Mouse (Mus musculus) Muller cell, postnatal 12 days (primary cell): ENCODE data around the gene Lce1a1.
"Not testable (repeated sequence)": the region's sequence is repeated elsewhere in the genome, so short reads cannot be mapped to it uniquely, and the experiment has no call there.

Source experiments
- DNase-seq: peaks from one replicate; pipeline ENCODE4 v3.0.0-alpha.2; 2015; ENCODE audit errors: inconsistent ontology term

Gene Lce1a1

GRCm38 (mm10) chr3:92648207-92648606 is at the start of gene Lce1a1:
Lce1a1 (minus strand) TSS chr3:92648307.
- DNase-seq = no peak

GRCm38 (mm10) chr3:92694613-92695012 is 46.5 kb upstream of the Lce1a1 start:
- DNase-seq = no peak

- peak; percentile 58 for DNase-seq
These were observed 43.6 kb upstream of the Lce1a1 start for GRCm38 (mm10) chr3:92691688-92692087.

- DNase-seq = not testable (repeated sequence)
These were observed 41.0 kb upstream of the Lce1a1 start for GRCm38 (mm10) chr3:92689154-92689553.

GRCm38 (mm10) chr3:92687110-92687509 is 39.0 kb upstream of the Lce1a1 start, which contains the start of gene Lce1d:
Lce1d (minus strand) TSS chr3:92687210.
- DNase-seq = no peak

- DNase-seq = no peak
These were observed 30.8 kb upstream of the Lce1a1 start, which contains the start of gene Lce1c for GRCm38 (mm10) chr3:92678947-92679346. Lce1c (plus strand) TSS chr3:92679247.

- DNase-seq = no peak
These were observed 22.1 kb upstream of the Lce1a1 start, which contains the start of gene Lce1a2 for GRCm38 (mm10) chr3:92670215-92670614. Lce1a2 (minus strand) TSS chr3:92670315.

GRCm38 (mm10) chr3:92656826-92657225 is 8.7 kb upstream of the Lce1a1 start, which contains the start of gene Lce1b:
Lce1b (minus strand) TSS chr3:92656926.
- DNase-seq = no peak

- no peak for DNase-seq
These were observed 8.3 kb downstream of the Lce1a1 start for GRCm38 (mm10) chr3:92639854-92640253.

GRCm38 (mm10) chr3:92638653-92638991 is 9.5 kb downstream of the Lce1a1 start:
- no peak for DNase-seq

GRCm38 (mm10) chr3:92637745-92638652 is 10.1 kb downstream of the Lce1a1 start:
- DNase-seq = no peak

- no peak for DNase-seq
These were observed 26.5 kb downstream of the Lce1a1 start, which contains the start of gene Lce6a for GRCm38 (mm10) chr3:92621560-92621959. Lce6a (minus strand) TSS chr3:92621660.

GRCm38 (mm10) chr3:92609804-92610203 is 38.3 kb downstream of the Lce1a1 start:
- DNase-seq = peak; percentile 12

GRCm38 (mm10) chr3:92607392-92607791 is 40.7 kb downstream of the Lce1a1 start, which contains the start of gene 2210017I01Rik:
2210017I01Rik (minus strand) TSS chr3:92607492.
- DNase-seq = no peak

- peak; percentile 17 for DNase-seq
These were observed 45.9 kb downstream of the Lce1a1 start for GRCm38 (mm10) chr3:92602169-92602568.

- no peak for DNase-seq
These were observed 47.7 kb downstream of the Lce1a1 start for GRCm38 (mm10) chr3:92600456-92600855.

GRCm38 (mm10) chr3:92599973-92600372 is 48.1 kb downstream of the Lce1a1 start:
- no peak for DNase-seq

- DNase-seq = no peak
These were observed 49.7 kb downstream of the Lce1a1 start for GRCm38 (mm10) chr3:92598429-92598828.
